Mouse (Mus musculus) liver, embryonic 11.5 days (tissue): Measurements from ENCODE around the gene Trim47. TPM values are rescaled to one million over a fixed set of nuclear protein-coding genes. Genes with fewer than 3 reads are reported as not detected.

Experiments used
- ATAC-seq: fragments of 200-750 bp; cut with Nextera tagmentation; replicated peaks from 2 replicates; pipeline ENCODE4 v1.8.0; 2017; ENCODE audit warnings: moderate number of reproducible peaks, mild to moderate bottlenecking, moderate TSS enrichment, moderate library complexity; ENCODE audit not compliant: low FRiP score
- DNase-seq: peaks from one replicate; pipeline ENCODE4 v3.0.0-alpha.2; 2017; ENCODE audit warnings: low spot score
- H3K27ac ChIP-seq: fragments of 300-500 bp; sonication (generic); 2 replicates; pipeline ENCODE4 v1.5.1; 2014; ENCODE audit warnings: mild to moderate bottlenecking, low read depth, low read length, control low read depth
- H3K27me3 ChIP-seq: fragments of 300-500 bp; sonication (generic); replicated peaks from 2 replicates; pipeline ENCODE4 v1.6.1; 2014; ENCODE audit warnings: low read length, mixed read lengths; ENCODE audit not compliant: control insufficient read depth, insufficient read depth
- H3K36me3 ChIP-seq: fragments of 300-500 bp; sonication (generic); 2 replicates; pipeline ENCODE4 v1.6.1; 2014; ENCODE audit warnings: mild to moderate bottlenecking, low read length, moderate library complexity, mixed read lengths; ENCODE audit not compliant: control insufficient read depth, insufficient read depth
- H3K4me1 ChIP-seq: fragments of 300-500 bp; sonication (generic); replicated peaks from 2 replicates; pipeline ENCODE4 v1.6.1; 2014; ENCODE audit warnings: low read length, mixed read lengths; ENCODE audit not compliant: control insufficient read depth, insufficient read depth
- H3K4me2 ChIP-seq: fragments of 300-500 bp; sonication (generic); 2 replicates; pipeline ENCODE4 v1.6.1; 2014; ENCODE audit warnings: mild to moderate bottlenecking, control low read depth, moderate library complexity
- H3K4me3 ChIP-seq: fragments of 300-500 bp; sonication (generic); 2 replicates; pipeline ENCODE4 v1.5.1; 2014; ENCODE audit warnings: low read depth, low read length, control low read depth
- H3K9ac ChIP-seq: fragments of 300-500 bp; sonication (generic); 2 replicates; pipeline ENCODE4 v1.6.1; 2014; ENCODE audit warnings: low read depth, low read length, control low read depth
- H3K9me3 ChIP-seq: fragments of 300-500 bp; sonication (generic); 2 replicates; pipeline ENCODE4 v1.6.1; 2016; ENCODE audit warnings: low read length, inconsistent platforms, mixed read lengths; ENCODE audit not compliant: control insufficient read depth
- WGBS: fragments of 180-500 bp; shearing (Covaris S2); extraction: QIAGEN DNeasy Blood & Tissue Kit; methylation state at CpG from one replicate; pipeline ENCODE4 v1.1.7; 2014; 5-methylcytosine and 5-hydroxymethylcytosine counted together
- polyA plus RNA-seq: library from polyadenylated mRNA; unstranded; fragments of >200 nt; fragmentation: Nextera tagmentation; extraction: Ambion mirVana; gene quantifications from 2 replicates; pipeline ENCODE4 v1.2.1, GENCODE M21; 2014

The Trim47 gene
- polyA plus RNA-seq, 1 experiment from 2014 or later, result 6.6 TPM

- peak overlapping the region; percentile 73; the same call in 1 of the 2 replicates for H3K27ac ChIP-seq
- 75% methylated on average over 3 of the region's 3 CpGs for WGBS
- DNase-seq, result no peak
- no peak overlapping the region for H3K9ac ChIP-seq
- no peaks in the 10 kb centered on the region for H3K27me3 ChIP-seq
- no peaks in the 10 kb centered on the region for H3K9me3 ChIP-seq
- peaks cover 23% of the 10 kb centered on the region for H3K4me1 ChIP-seq
- peaks cover 27% of the 10 kb centered on the region for H3K36me3 ChIP-seq
- no peak for ATAC-seq
- H3K4me3 ChIP-seq, result no peak overlapping the region
- H3K4me2 ChIP-seq, result no peak overlapping the region
These were observed 16.5 kb upstream of the Trim47 start for GRCm38 (mm10) chr11:116143468-116143867.

- Histone ChIP-seq H3K27ac (peak overlapping the region; percentile 73), H3K4me2 (0 out of 2 replicates have a peak overlapping the region, but pooled peaks have one; percentile 7), H3K4me3 (no peak overlapping the region; the same call in 1 of the 2 replicates), H3K36me3 (peaks cover 23% of the 10 kb centered on the region), H3K4me1 (peaks cover 29% of the 10 kb centered on the region), H3K27me3 (no peaks in the 10 kb centered on the region), H3K9ac (peak overlapping the region; percentile 43; the same call in 1 of the 2 replicates), H3K9me3 (no peaks in the 10 kb centered on the region)
- no peak for DNase-seq
- ATAC-seq, result peak; percentile 41
- 68% methylated on average over 10 of the region's 10 CpGs for WGBS
These were observed 15.4 kb upstream of the Trim47 start for GRCm38 (mm10) chr11:116142211-116142991.

DNA sequence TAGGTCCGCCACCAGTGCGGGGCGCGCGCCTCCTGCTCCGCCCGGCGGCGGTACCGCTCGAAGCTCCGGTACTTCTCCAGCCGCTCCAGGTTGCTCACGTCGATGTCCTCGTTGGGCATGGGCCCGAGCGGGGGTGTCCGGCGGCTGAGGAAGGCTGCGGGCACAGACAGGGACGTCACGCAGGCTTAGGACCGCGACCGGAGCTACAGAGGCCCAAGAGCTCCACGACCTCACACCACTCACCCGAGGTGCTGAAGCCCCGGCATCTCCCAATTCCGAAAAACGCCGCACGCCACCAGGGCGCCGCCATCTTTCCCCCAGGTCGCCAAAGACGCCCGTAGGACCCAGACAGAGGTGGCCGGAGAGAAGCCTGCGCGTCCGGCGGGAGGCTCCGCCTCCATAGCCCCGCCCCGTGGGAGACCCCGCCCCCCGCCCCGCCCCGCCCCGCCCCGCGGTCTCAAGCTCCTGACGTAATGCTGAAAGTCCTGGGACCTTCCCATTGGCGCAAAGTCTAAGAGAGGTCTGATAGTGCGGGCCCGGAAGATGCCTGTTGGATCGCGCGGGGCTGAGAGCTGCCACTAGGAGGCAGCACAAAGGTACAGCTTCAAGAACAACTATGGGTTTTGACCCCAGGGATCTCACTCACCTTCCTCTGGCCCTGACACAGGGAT, 11.6 kb upstream of the Trim47 start, which contains the start of gene Mrpl38:
Gene Mrpl38 (minus strand): TSS at position 401 of the 671 bp plus-strand sequence.
- DNase-seq (peak; percentile 95), ATAC-seq (peak; percentile 93)
- under 1% methylated on average over 60 of the region's 60 CpGs for WGBS
- Histone ChIP-seq H3K27me3 (no peaks in the 10 kb centered on the region), H3K4me3 (peak within 1 kb of the TSS; percentile 89), H3K9ac (peak within 1 kb of the TSS; percentile 87), H3K36me3 (peaks cover 18% of the 10 kb centered on the region), H3K4me2 (peak within 1 kb of the TSS; percentile 81), H3K9me3 (no peaks in the 10 kb centered on the region), H3K4me1 (peaks cover 29% of the 10 kb centered on the region), H3K27ac (peak within 1 kb of the TSS; percentile 69)

GRCm38 (mm10) chr11:116138096-116138467, 11.1 kb upstream of the Trim47 start:
- Histone ChIP-seq H3K27ac (peak overlapping the region; percentile 69), H3K4me2 (peak overlapping the region; percentile 81), H3K4me1 (peaks cover 23% of the 10 kb centered on the region), H3K9me3 (no peaks in the 10 kb centered on the region), H3K27me3 (no peaks in the 10 kb centered on the region), H3K4me3 (peak overlapping the region; percentile 89), H3K9ac (peak overlapping the region; percentile 87), H3K36me3 (peaks cover 15% of the 10 kb centered on the region)
- DNase-seq (no peak), ATAC-seq (peak; percentile 4; the same call in 1 of the 2 replicates)
- under 1% methylated on average over 20 of the region's 20 CpGs for WGBS

- 83% methylated on average over 10 of the region's 10 CpGs for WGBS
- H3K4me1 ChIP-seq, result peaks cover 16% of the 10 kb centered on the region
- no peak overlapping the region for H3K9ac ChIP-seq
- H3K36me3 ChIP-seq, result peaks cover 21% of the 10 kb centered on the region
- H3K4me2 ChIP-seq, result no peak overlapping the region
- no peak overlapping the region for H3K27ac ChIP-seq
- no peak for DNase-seq
- H3K27me3 ChIP-seq, result no peaks in the 10 kb centered on the region
- H3K4me3 ChIP-seq, result no peak overlapping the region
- ATAC-seq, result no peak
- H3K9me3 ChIP-seq, result no peaks in the 10 kb centered on the region
These were observed 7.2 kb upstream of the Trim47 start for GRCm38 (mm10) chr11:116134171-116134570.

- H3K27ac ChIP-seq, result no peak overlapping the region
- H3K4me2 ChIP-seq, result no peak overlapping the region
- H3K27me3 ChIP-seq, result no peaks in the 10 kb centered on the region
- H3K9ac ChIP-seq, result no peak overlapping the region
- no peak overlapping the region for H3K4me3 ChIP-seq
- peaks cover 15% of the 10 kb centered on the region for H3K4me1 ChIP-seq
- H3K9me3 ChIP-seq, result no peaks in the 10 kb centered on the region
- peaks cover 21% of the 10 kb centered on the region for H3K36me3 ChIP-seq
- 80% methylated on average over 5 of the region's 5 CpGs for WGBS
- ATAC-seq (no peak), DNase-seq (no peak)
These were observed 6.5 kb upstream of the Trim47 start for GRCm38 (mm10) chr11:116133497-116133896.

DNA sequence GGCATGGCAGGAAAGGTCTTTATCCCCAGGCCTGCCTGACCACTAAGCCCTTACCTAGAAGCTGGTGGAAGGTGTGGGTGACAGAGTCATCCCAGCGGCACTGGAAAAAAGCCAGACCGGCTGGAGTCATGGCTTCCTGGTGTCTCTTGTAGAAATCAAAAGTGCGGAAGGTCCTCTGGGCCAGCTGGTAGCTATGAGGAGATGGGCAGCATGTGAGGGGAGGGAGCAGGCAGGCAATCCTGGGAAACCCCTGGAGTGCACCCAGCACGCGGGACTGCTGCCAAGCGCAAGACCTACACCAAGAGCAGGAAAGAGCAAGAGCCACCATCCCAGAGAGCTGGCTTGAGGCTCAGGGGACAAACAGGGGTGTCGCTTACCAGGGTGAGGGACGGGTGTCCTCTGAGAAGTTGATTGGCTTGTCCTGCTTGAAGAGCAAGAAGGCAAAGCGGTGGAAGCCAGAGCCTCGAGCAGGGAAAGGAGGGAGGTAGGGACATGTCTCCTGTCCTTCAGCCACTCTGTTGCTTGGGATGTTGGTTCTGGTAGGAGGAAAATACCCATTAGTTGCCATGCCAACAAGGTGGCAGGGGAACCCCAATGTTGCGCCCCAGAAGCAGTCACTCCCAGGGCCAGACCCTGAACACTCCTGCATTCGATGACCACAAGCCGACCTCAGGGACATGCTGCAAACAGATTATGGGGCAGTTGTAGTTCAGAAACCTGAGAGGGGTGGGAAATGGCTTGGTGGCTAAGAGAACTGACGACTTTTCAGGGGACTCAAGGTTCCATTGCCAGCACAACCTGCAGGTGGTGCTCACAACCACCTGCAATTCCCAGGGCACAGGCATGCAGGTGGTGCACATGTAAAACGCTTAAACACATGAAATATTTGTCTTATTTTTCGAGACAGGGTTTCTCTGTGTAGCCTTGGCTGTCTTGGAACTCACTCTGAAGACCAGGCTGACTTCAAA, 5.6 kb upstream of the Trim47 start:
- no peak for ATAC-seq
- Histone ChIP-seq H3K4me2 (no peak overlapping the region), H3K27ac (no peak overlapping the region), H3K9ac (0 out of 2 replicates have a peak overlapping the region, but pooled peaks have one; percentile 20), H3K27me3 (no peaks in the 10 kb centered on the region), H3K9me3 (no peaks in the 10 kb centered on the region), H3K36me3 (peaks cover 21% of the 10 kb centered on the region), H3K4me3 (no peak overlapping the region), H3K4me1 (peaks cover 13% of the 10 kb centered on the region)
- no peak for DNase-seq
- WGBS, result 85% methylated on average over 16 of the region's 16 CpGs
